Mouse (Mus musculus) heart, embryonic 13.5 days (tissue): ENCODE results near the gene Tex14. TPM values are rescaled to one million over a fixed set of nuclear protein-coding genes. Genes with fewer than 3 reads are reported as not detected.
"Not testable (repeated sequence)": the region's sequence is repeated elsewhere in the genome, so short reads cannot be mapped to it uniquely, and the experiment has no call there.

Experiments
- ATAC-seq: fragments of 200-750 bp; cut with Nextera tagmentation; 2 replicates; pipeline ENCODE4 v1.8.0; 2017; ENCODE audit warnings: moderate TSS enrichment; ENCODE audit not compliant: insufficient number of reproducible peaks, low FRiP score, low TSS enrichment; ENCODE audit errors: extremely low read depth
- H3K27ac ChIP-seq: fragments of 300-500 bp; sonication (generic); replicated peaks from 2 replicates; pipeline ENCODE4 v1.5.1; 2015; ENCODE audit warnings: moderate library complexity, mild to moderate bottlenecking, inconsistent platforms
- H3K27me3 ChIP-seq: fragments of 300-500 bp; sonication (generic); replicated peaks from 2 replicates; pipeline ENCODE4 v1.6.1; 2015; ENCODE audit warnings: mild to moderate bottlenecking, inconsistent platforms
- H3K36me3 ChIP-seq: fragments of 300-500 bp; sonication (generic); 2 replicates; pipeline ENCODE4 v1.6.1; 2015; ENCODE audit warnings: mild to moderate bottlenecking, inconsistent platforms
- H3K4me1 ChIP-seq: fragments of 300-500 bp; sonication (generic); 2 replicates; pipeline ENCODE4 v1.6.1; 2015; ENCODE audit warnings: inconsistent platforms
- H3K4me2 ChIP-seq: fragments of 300-500 bp; sonication (generic); 2 replicates; pipeline ENCODE4 v1.6.1; 2015; ENCODE audit warnings: inconsistent platforms, mild to moderate bottlenecking, moderate library complexity
- H3K4me3 ChIP-seq: fragments of 300-500 bp; sonication (generic); 2 replicates; pipeline ENCODE4 v1.5.1; 2015; ENCODE audit warnings: moderate library complexity, mild to moderate bottlenecking, inconsistent platforms
- H3K9ac ChIP-seq: fragments of 300-500 bp; sonication (generic); 2 replicates; pipeline ENCODE4 v1.6.1; 2015; ENCODE audit warnings: inconsistent platforms, mild to moderate bottlenecking, moderate library complexity
- H3K9me3 ChIP-seq: fragments of 300-500 bp; sonication (generic); 2 replicates; pipeline ENCODE4 v1.6.1; 2016; ENCODE audit warnings: inconsistent platforms
- WGBS: fragments of 180-500 bp; shearing (Covaris S2); methylation state at CpG from one replicate; pipeline ENCODE4 v1.1.7; 2015; ENCODE audit warnings: mixed read lengths; 5-methylcytosine and 5-hydroxymethylcytosine counted together
- polyA plus RNA-seq: library from polyadenylated mRNA; unstranded; fragments of >200 nt; fragmentation: Nextera tagmentation; extraction: Ambion mirVana; gene quantifications from 2 replicates; pipeline ENCODE4 v1.2.1, GENCODE M21; 2015

Tex14 gene
- polyA plus RNA-seq, 1 experiment from 2014 or later: 0.28 TPM

- ATAC-seq: no peak
- Histone ChIP-seq H3K4me1 (peaks cover 23% of the 10 kb centered on the region), H3K4me3 (no peak overlapping the region), H3K9me3 (no peaks in the 10 kb centered on the region), H3K27ac (peak overlapping the region; percentile 73), H3K9ac (0 out of 2 replicates have a peak overlapping the region, but pooled peaks have one; percentile 19), H3K27me3 (no peaks in the 10 kb centered on the region), H3K4me2 (peak overlapping the region; percentile 5; the same call in 1 of the 2 replicates), H3K36me3 (no peaks in the 10 kb centered on the region)
- 66% methylated on average over 1 of the region's 1 CpGs for WGBS
Observed at GRCm38 (mm10) chr11:87427273-87428050, 22.6 kb downstream of the Tex14 start.

GRCm38 (mm10) chr11:87428051-87428673 lies 23.3 kb downstream of the Tex14 start:
- Histone ChIP-seq H3K27ac (peak overlapping the region; percentile 73), H3K9ac (no peak overlapping the region), H3K4me1 (peaks cover 26% of the 10 kb centered on the region), H3K4me2 (no peak overlapping the region), H3K27me3 (no peaks in the 10 kb centered on the region), H3K9me3 (no peaks in the 10 kb centered on the region), H3K36me3 (no peaks in the 10 kb centered on the region), H3K4me3 (no peak overlapping the region)
- WGBS: 59% methylated on average over 2 of the region's 2 CpGs
- no peak for ATAC-seq

- Histone ChIP-seq H3K9me3 (no peaks in the 10 kb centered on the region), H3K4me3 (no peak overlapping the region), H3K4me1 (peaks cover 22% of the 10 kb centered on the region), H3K4me2 (no peak overlapping the region), H3K36me3 (no peaks in the 10 kb centered on the region), H3K27me3 (no peaks in the 10 kb centered on the region), H3K9ac (no peak overlapping the region), H3K27ac (no peak overlapping the region)
- 76% methylated on average over 4 of the region's 4 CpGs for WGBS
- ATAC-seq: no peak
Observed at GRCm38 (mm10) chr11:87429363-87429762, 24.5 kb downstream of the Tex14 start.

GRCm38 (mm10) chr11:87430374-87430773 lies 25.5 kb downstream of the Tex14 start:
- ATAC-seq: no peak
- H3K9ac ChIP-seq: no peak overlapping the region
- no peak overlapping the region for H3K4me3 ChIP-seq
- H3K4me1 ChIP-seq: peaks cover 22% of the 10 kb centered on the region
- H3K27ac ChIP-seq: no peak overlapping the region
- no peak overlapping the region for H3K4me2 ChIP-seq
- H3K27me3 ChIP-seq: no peaks in the 10 kb centered on the region
- H3K9me3 ChIP-seq: no peaks in the 10 kb centered on the region
- H3K36me3 ChIP-seq: no peaks in the 10 kb centered on the region
- 67% methylated on average over 2 of the region's 2 CpGs for WGBS

- WGBS: 86% methylated on average over 8 of the region's 8 CpGs
- H3K9ac ChIP-seq, H3K27me3 ChIP-seq, H3K4me2 ChIP-seq, H3K4me3 ChIP-seq, H3K9me3 ChIP-seq, ATAC-seq, H3K27ac ChIP-seq, H3K36me3 ChIP-seq: not testable (repeated sequence)
- H3K4me1 ChIP-seq: peaks cover 16% of the 10 kb centered on the region; the same call in 1 of the 2 replicates
Observed at GRCm38 (mm10) chr11:87431813-87432212, 26.9 kb downstream of the Tex14 start.

GRCm38 (mm10) chr11:87432447-87432846 lies 27.6 kb downstream of the Tex14 start:
- Histone ChIP-seq H3K9ac (no peak overlapping the region), H3K36me3 (no peaks in the 10 kb centered on the region), H3K9me3 (no peaks in the 10 kb centered on the region), H3K4me2 (no peak overlapping the region), H3K27ac (no peak overlapping the region), H3K27me3 (no peaks in the 10 kb centered on the region), H3K4me1 (peaks cover 13% of the 10 kb centered on the region; the same call in 1 of the 2 replicates), H3K4me3 (no peak overlapping the region)
- 70% methylated on average over 1 of the region's 1 CpGs for WGBS
- ATAC-seq: no peak

- Histone ChIP-seq H3K9me3 (no peaks in the 10 kb centered on the region), H3K9ac (no peak overlapping the region; the same call in 1 of the 2 replicates), H3K27ac (no peak overlapping the region), H3K36me3 (no peaks in the 10 kb centered on the region), H3K4me3 (no peak overlapping the region), H3K27me3 (no peaks in the 10 kb centered on the region), H3K4me1 (peaks cover 8% of the 10 kb centered on the region; the same call in 1 of the 2 replicates), H3K4me2 (no peak overlapping the region)
- ATAC-seq: no peak
- 49% methylated on average over 6 of the region's 6 CpGs for WGBS
Observed at GRCm38 (mm10) chr11:87432933-87433669, 28.2 kb downstream of the Tex14 start.

- not testable (repeated sequence) for H3K4me1 ChIP-seq, H3K4me2 ChIP-seq, H3K9me3 ChIP-seq, H3K4me3 ChIP-seq, ATAC-seq, H3K27me3 ChIP-seq, H3K9ac ChIP-seq, H3K27ac ChIP-seq, H3K36me3 ChIP-seq
- WGBS: 95% methylated on average over 2 of the region's 2 CpGs
Observed at GRCm38 (mm10) chr11:87435107-87435506, 30.2 kb downstream of the Tex14 start.

GRCm38 (mm10) chr11:87436326-87437232 lies 31.7 kb downstream of the Tex14 start:
- Histone ChIP-seq H3K4me2 (no peak overlapping the region), H3K4me3 (no peak overlapping the region), H3K9me3 (no peaks in the 10 kb centered on the region), H3K27me3 (peaks cover 1% of the 10 kb centered on the region), H3K9ac (no peak overlapping the region), H3K36me3 (no peaks in the 10 kb centered on the region), H3K27ac (no peak overlapping the region), H3K4me1 (peaks cover 8% of the 10 kb centered on the region; the same call in 1 of the 2 replicates)
- WGBS: 59% methylated on average over 5 of the region's 5 CpGs
- no peak for ATAC-seq

GRCm38 (mm10) chr11:87439796-87440420 lies 35.0 kb downstream of the Tex14 start:
- Histone ChIP-seq H3K27ac (no peak overlapping the region), H3K27me3 (peaks cover 7% of the 10 kb centered on the region), H3K9ac (no peak overlapping the region), H3K4me2 (no peak overlapping the region), H3K9me3 (no peaks in the 10 kb centered on the region), H3K4me3 (no peak overlapping the region), H3K36me3 (no peaks in the 10 kb centered on the region), H3K4me1 (peaks cover 12% of the 10 kb centered on the region)
- 83% methylated on average over 10 of the region's 10 CpGs for WGBS
- ATAC-seq: no peak
